Mouse (Mus musculus) thymus, postnatal 10 days (tissue): ENCODE measurements at regions not wholly inside any gene's neighbourhood (a gene's known extent, or its start where the extent isn't known, plus 50 kb on each side); places are given as distances from the start of the nearest gene placed in this dataset.

Source experiments
- DNase-seq, 2 experiments: peaks; one replicate each; pipeline ENCODE4 v3.0.0; 2021; ENCODE audit warnings: low spot score in 2 of 2

GRCm38 (mm10) chr1:43367151-43367895 is 77.1 kb upstream of the Nck2 start:
- DNase-seq: no peak

DNA sequence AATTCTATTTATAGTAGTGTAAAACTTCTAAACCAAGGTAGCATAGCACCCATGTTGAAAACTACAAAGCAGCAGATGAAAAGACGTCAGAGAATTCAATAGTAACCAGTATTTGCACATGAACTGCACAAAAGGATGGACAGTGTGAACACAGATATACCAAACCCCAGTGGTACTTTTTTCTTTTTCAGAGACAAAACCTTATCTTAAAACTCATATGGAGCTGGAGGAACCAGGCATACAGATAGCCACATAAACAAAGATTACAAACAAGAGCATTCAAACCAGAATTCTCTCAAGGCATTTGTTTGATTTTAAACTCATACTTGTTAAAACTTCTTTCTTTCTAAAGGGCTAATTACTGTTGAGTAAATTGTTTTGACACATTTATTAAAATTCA is 72.5 kb upstream of the Nck2 start:
- no peak for DNase-seq

- DNase-seq: no peak
Observed at GRCm38 (mm10) chr1:43374946-43375345, 69.4 kb upstream of the Nck2 start.

DNA sequence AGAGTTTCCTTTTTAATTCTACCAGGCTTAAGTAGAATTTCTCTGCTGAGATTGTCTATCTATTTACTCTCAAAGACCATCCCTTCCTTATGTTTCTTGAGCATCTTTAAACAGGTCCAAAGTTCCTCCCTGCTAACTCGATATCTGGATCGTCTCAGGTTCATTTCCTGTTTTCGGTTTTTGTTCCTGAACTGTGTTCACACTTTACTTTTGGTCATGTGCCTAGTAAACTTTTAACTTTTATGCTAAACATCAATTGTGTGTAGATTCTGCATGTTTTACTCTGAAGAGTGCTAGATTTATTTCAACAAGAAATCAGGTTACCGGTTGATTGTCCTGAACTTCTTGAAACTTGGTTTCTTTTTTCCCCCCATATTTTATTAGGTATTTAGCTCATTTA is 68.5 kb upstream of the Nck2 start:
- DNase-seq: no peak

DNA sequence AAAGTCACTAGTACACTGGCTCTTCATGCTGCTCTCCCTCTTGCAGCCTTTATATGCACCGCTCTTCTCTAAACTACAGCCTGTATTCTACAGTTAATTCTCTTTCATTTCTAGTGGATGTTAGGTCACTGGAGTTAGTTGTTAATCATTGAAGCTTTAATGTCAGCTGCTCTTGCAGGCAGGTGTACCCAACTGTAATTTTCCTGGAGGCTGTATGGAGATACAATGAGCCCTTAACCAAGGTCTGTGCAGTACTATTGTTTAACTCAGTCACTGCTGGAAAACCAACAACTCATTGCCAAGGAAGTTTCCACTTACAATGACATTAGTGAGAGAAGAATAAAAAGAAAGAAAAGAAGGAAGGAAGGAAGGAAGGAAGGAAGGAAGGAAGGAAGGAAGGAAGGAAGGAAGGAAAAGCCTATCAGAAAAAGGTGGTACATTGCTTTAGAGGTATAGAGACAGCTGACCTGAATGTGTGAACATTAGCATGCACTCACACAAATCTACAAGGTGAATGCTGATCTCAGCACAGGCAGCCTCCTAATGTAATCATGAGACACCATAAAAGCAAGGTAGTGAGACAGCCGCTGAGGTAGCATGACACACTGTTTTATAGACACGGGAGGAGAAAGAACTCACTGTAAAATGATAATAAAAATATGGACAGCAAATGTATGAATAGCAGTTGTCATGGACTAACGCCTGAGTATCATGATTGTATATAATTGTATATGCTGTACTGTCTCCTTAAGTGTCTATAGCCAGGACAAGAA is 66.7 kb upstream of the Nck2 start:
- DNase-seq: no peak

DNA sequence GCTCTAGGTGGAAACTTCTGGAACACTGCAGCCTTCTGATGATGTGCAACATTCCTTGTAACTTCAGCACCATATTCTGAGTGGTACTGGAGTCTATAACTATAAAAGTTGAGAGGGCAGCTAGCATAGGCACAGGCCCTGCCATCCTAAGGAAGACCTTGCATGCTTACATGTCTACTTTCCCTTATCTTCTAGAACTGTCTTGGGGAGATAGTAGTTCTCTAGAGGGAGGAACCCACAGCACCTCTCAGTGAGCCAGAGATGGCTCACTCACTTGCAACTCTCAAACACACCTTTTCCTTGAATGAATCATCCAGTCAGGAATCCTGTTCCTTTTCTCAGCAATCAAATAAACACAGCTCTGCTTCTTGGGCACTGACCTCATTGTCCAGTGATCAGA is 59.4 kb upstream of the Nck2 start:
- DNase-seq: no peak

DNA sequence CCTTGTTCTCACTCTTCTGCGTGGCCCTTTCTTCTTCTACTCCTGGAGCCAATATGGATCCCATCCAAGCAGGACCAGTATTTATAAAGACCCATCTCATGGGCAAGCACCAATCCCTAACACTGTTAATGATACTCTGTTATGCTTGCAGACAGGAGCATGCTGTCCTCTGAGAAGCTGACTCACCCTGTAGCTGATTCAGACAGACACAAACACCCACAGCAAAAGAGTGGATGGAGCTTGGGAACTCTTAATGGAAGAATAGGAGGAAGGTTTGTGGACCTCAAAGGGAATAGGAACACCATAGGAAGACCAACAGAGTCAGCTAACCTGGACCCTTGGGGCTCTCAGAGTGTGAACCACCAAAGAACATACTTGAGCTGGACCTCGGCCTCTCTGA is 50.3 kb upstream of the Nck2 start:
- no peak for DNase-seq
